Mouse (Mus musculus) forebrain, embryonic 11.5 days (tissue): ENCODE measurements around the gene Rcan2. TPM values are rescaled to one million over a fixed set of nuclear protein-coding genes. Genes with fewer than 3 reads are reported as not detected.
"Not testable (repeated sequence)": the region's sequence is repeated elsewhere in the genome, so short reads cannot be mapped to it uniquely, and the experiment has no call there.

Experiments used
- ATAC-seq: fragments of 200-750 bp; cut with Nextera tagmentation; replicated peaks from 2 replicates; pipeline ENCODE4 v1.8.0; 2017; ENCODE audit warnings: moderate TSS enrichment; ENCODE audit not compliant: low FRiP score
- DNase-seq: peaks from one replicate; pipeline ENCODE4 v3.0.0-alpha.2; 2017; ENCODE audit warnings: low spot score
- H3K27ac ChIP-seq: fragments of 300-500 bp; sonication (generic); 2 replicates; pipeline ENCODE4 v1.5.1; 2014; ENCODE audit warnings: low read depth, low read length
- H3K27me3 ChIP-seq: fragments of 300-500 bp; sonication (generic); 2 replicates; pipeline ENCODE4 v1.6.1; 2014; ENCODE audit warnings: mild to moderate bottlenecking, low read length, mixed read lengths; ENCODE audit not compliant: control insufficient read depth, insufficient read depth
- H3K36me3 ChIP-seq: fragments of 300-500 bp; sonication (generic); 2 replicates; pipeline ENCODE4 v1.6.1; 2014; ENCODE audit warnings: mild to moderate bottlenecking, low read length, moderate library complexity, mixed read lengths; ENCODE audit not compliant: control insufficient read depth, insufficient read depth
- H3K4me1 ChIP-seq: fragments of 300-500 bp; sonication (generic); replicated peaks from 2 replicates; pipeline ENCODE4 v1.6.1; 2014; ENCODE audit warnings: low read length, mixed read lengths; ENCODE audit not compliant: control insufficient read depth, insufficient read depth
- H3K4me2 ChIP-seq: fragments of 300-500 bp; sonication (generic); 2 replicates; pipeline ENCODE4 v1.6.1; 2014; ENCODE audit warnings: low read depth, mild to moderate bottlenecking, low read length, moderate library complexity, mixed read lengths; ENCODE audit not compliant: severe bottlenecking
- H3K4me3 ChIP-seq: fragments of 300-500 bp; sonication (generic); 2 replicates; pipeline ENCODE4 v1.5.1; 2014; ENCODE audit warnings: low read depth, low read length
- H3K9ac ChIP-seq: fragments of 300-500 bp; sonication (generic); 2 replicates; pipeline ENCODE4 v1.6.1; 2014; ENCODE audit warnings: low read length
- H3K9me3 ChIP-seq: fragments of 300-500 bp; sonication (generic); 2 replicates; pipeline ENCODE4 v1.6.1; 2016; ENCODE audit warnings: low read length, mixed read lengths; ENCODE audit not compliant: control insufficient read depth
- WGBS: fragments of 180-500 bp; shearing (Covaris S2); extraction: QIAGEN DNeasy Blood & Tissue Kit; methylation state at CpG from one replicate; pipeline ENCODE4 v1.1.7; 2014; 5-methylcytosine and 5-hydroxymethylcytosine counted together
- polyA plus RNA-seq: library from polyadenylated mRNA; unstranded; fragments of >200 nt; fragmentation: Nextera tagmentation; extraction: Ambion mirVana; gene quantifications from 2 replicates; pipeline ENCODE4 v1.2.1, GENCODE M21; 2014

Rcan2 gene
- polyA plus RNA-seq, 1 experiment from 2014 or later: 20.6 TPM

DNA sequence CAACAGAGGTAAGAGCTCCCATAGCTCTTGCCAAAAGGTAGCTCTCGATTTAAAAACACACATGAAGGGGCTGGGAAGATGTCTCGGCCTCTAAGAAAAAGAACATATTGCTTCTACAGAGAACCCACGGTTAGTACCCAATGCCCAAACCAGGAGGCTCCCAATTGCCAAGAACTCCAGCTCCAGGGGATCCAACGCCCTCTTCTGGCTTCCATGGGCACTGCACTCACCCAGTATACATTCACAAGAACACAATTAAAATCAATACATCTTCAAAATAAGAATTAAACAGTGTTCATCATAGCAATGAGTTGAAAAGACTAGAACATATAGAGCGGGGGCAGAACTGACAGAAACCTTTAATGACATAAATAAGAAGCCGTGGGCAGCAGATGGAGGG lies 17.2 kb downstream of the Rcan2 start:
- Histone ChIP-seq H3K4me2 (no peak overlapping the region), H3K9me3 (no peaks in the 10 kb centered on the region), H3K27me3 (no peaks in the 10 kb centered on the region), H3K36me3 (no peaks in the 10 kb centered on the region), H3K27ac (no peak overlapping the region), H3K4me3 (no peak overlapping the region), H3K4me1 (no peaks in the 10 kb centered on the region), H3K9ac (no peak overlapping the region)
- no peak for ATAC-seq
- no peak for DNase-seq
- WGBS: 81% methylated on average over 6 of the region's 6 CpGs

DNA sequence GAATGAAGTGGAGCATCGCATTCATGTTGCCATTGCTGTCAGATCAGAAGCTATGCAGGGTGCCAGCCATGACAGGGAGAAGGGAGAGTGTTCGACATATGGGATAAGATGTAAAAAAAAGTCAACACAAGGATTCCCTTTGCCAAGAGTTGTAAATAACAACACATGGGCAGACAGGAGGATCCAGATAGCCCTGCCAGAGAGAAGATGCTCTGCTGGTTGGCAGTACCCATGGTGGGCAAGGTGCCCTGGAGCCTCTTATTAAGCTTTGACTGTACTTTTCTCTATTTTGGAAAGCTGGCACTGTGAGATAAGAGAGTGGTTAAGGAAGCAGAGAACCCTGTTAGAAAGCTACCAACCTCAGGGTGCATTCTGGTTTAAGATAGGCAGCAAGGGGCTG lies 19.8 kb downstream of the Rcan2 start:
- no peak overlapping the region for H3K27ac ChIP-seq
- WGBS: 86% methylated on average over 2 of the region's 2 CpGs
- ATAC-seq: no peak
- no peaks in the 10 kb centered on the region for H3K9me3 ChIP-seq
- H3K36me3 ChIP-seq: no peaks in the 10 kb centered on the region
- H3K27me3 ChIP-seq: no peaks in the 10 kb centered on the region
- DNase-seq: no peak
- no peaks in the 10 kb centered on the region for H3K4me1 ChIP-seq
- no peak overlapping the region for H3K4me3 ChIP-seq
- H3K4me2 ChIP-seq: no peak overlapping the region
- H3K9ac ChIP-seq: no peak overlapping the region

DNA sequence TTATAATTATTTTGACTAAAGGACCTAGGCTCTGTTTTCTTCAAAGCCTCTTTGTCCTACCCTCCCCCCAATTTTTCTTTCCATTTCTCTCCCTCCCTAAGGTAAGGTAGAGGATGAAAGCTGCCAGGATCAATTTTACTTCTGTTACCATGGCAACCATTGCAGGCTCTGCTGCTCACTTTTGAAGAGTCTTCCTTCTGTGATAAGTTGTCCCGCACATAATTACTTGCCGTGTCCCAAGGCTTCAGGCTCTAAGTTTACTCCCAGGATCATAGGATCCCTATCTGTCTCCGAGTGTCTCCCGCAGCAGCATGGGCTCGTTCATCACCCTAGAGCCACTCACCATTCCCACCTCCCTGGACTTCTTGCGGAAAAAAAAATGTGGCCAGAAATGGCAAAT lies 21.1 kb downstream of the Rcan2 start:
- Histone ChIP-seq H3K36me3 (no peaks in the 10 kb centered on the region), H3K9ac (no peak overlapping the region), H3K4me2 (no peak overlapping the region), H3K27ac (no peak overlapping the region), H3K4me1 (no peaks in the 10 kb centered on the region), H3K27me3 (no peaks in the 10 kb centered on the region), H3K4me3 (no peak overlapping the region), H3K9me3 (no peaks in the 10 kb centered on the region)
- ATAC-seq: no peak
- DNase-seq: no peak
- WGBS: 79% methylated on average over 6 of the region's 6 CpGs

DNA sequence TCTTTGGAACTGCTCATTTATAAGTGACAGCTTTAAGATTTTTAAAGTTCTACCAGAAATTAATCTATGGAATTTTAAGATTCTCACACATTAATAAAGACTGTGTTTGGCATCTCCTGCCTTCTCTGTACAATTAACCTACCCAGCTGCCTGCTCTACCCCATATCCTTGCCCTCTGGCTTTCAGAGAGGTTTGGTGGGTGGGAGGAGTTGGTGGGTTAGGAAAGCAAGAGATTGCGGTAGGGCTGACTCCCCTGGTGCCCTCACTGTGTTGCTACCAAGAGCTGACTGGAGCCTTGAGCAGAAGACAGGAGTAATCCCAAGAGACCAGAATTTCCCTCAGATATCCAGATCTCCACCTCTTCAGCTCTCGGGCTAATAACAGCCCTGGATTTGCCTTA lies 21.5 kb downstream of the Rcan2 start:
- Histone ChIP-seq H3K36me3 (no peaks in the 10 kb centered on the region), H3K4me3 (no peak overlapping the region), H3K27me3 (no peaks in the 10 kb centered on the region), H3K9ac (no peak overlapping the region), H3K27ac (no peak overlapping the region), H3K9me3 (no peaks in the 10 kb centered on the region), H3K4me2 (no peak overlapping the region), H3K4me1 (no peaks in the 10 kb centered on the region)
- DNase-seq (no peak), ATAC-seq (no peak)
- WGBS: 84% methylated on average over 2 of the region's 2 CpGs

DNA sequence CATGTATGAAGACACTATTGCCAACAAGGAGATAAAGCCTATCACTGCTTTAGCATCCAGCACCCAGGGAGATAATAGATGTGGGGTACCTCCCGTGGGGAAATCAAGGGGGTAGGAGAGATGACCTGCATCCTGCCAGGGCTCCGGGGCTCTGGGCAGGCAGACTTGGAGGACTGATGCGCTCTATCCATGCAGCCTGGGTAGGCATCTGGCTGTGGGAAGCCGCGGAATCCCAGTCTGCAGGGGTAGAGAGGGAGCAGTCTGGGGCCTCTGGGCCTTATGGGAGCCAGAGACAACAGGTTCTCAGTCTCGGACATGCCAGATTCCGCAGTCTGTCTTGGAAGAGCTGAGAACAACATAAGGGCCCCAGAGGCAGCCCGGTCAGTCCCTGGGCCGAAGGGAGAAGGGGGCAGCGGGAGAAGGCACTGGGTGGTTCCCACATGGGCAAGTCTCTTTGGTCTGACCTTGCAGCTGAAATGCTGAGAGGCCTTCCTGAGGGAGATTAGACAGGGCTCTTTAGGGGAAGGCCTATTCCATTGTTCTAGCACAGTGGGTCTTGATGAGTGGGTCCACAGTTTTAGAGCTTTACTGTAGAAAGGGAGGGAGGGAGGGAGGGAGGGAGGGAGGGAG lies 23.7 kb downstream of the Rcan2 start:
- no peak overlapping the region for H3K27ac ChIP-seq
- no peaks in the 10 kb centered on the region for H3K36me3 ChIP-seq
- no peaks in the 10 kb centered on the region for H3K9me3 ChIP-seq
- H3K4me3 ChIP-seq: no peak overlapping the region
- 82% methylated on average over 10 of the region's 10 CpGs for WGBS
- no peak for ATAC-seq
- H3K4me2 ChIP-seq: no peak overlapping the region
- no peaks in the 10 kb centered on the region for H3K27me3 ChIP-seq
- no peak for DNase-seq
- no peaks in the 10 kb centered on the region for H3K4me1 ChIP-seq
- no peak overlapping the region for H3K9ac ChIP-seq

DNA sequence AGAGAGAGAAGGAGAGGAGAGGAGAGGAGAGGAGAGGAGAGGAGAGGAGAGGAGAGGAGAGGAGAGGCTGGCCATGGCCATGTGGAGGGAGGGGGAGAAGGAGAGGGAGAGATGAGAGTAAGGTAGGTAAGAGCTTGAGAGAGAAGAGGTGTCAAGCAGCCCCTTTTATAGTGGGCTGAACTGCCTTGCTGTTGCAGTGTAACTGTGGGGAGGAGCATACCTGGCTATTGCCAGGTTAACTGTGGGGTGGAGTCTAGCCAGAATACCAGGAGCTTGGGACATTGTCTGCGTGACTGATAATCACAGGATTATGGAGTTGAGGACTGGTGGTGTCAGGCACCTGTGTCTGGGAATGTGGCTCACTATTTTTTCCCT lies 24.2 kb downstream of the Rcan2 start:
- WGBS: 65% methylated on average over 1 of the region's 1 CpGs
- H3K27ac ChIP-seq, H3K9me3 ChIP-seq, DNase-seq, H3K4me3 ChIP-seq, H3K27me3 ChIP-seq, ATAC-seq, H3K4me1 ChIP-seq, H3K36me3 ChIP-seq, H3K4me2 ChIP-seq, H3K9ac ChIP-seq: not testable (repeated sequence)

DNA sequence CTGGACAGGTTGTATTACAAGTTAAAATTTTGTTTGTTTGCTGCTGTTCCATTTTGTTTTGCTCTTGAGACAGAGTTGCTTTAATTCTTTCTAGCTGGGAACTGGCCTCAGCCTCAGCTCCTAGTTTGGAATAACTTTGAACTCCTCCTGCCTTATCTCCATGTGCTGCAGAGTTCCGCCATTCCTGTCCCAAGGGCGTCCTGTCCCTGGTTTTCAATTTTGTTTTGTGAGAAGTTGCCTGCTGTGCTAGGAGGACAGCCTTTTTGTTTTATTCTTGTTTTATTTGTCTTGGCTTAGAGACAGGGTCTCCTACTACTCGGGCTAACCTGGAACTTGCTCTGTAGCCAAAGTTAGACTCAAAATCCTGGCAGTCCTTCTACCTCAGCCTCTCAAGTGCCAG lies 26.1 kb downstream of the Rcan2 start:
- Histone ChIP-seq H3K9me3 (no peaks in the 10 kb centered on the region), H3K4me3 (no peak overlapping the region), H3K4me1 (no peaks in the 10 kb centered on the region), H3K4me2 (no peak overlapping the region), H3K27me3 (no peaks in the 10 kb centered on the region), H3K36me3 (no peaks in the 10 kb centered on the region), H3K9ac (no peak overlapping the region), H3K27ac (no peak overlapping the region)
- WGBS: 66% methylated on average over 3 of the region's 3 CpGs
- ATAC-seq: no peak
- no peak for DNase-seq

DNA sequence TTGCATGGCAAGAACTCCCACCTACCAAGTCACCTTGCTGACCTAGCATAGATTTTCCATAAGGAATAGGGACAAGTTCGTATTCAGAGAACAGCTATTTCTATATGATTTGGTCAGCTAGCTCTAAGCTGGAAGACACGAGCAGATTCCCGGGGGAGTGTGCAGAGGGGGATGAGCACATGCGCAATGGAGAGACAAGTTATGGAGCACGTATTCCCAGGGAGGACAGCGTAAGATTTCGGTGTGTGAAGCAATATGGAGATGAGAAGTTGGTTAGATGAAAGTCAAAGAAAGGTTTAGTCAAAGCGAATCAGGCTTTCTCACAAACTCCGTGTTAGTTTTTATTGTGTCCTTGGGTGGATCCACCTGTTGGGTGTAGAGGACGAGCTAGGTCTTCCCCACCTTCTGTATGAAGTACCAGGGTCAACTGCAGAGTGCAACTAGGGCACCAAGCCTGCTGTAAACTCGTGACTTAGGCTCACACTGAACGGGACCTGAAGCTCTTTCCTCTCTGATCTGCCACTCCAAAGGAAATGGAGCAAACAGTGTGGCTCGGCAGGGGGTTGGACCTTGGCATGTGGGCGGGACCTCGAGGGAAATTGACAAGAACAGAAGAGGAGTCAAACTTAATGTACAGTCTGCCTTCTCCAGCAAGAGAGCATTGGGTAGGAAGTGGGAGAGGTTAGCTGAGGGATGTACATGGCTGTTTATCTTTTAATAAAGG lies 31.4 kb downstream of the Rcan2 start:
- 77% methylated on average over 15 of the region's 15 CpGs for WGBS
- no peak overlapping the region for H3K27ac ChIP-seq
- H3K4me2 ChIP-seq: no peak overlapping the region
- no peak overlapping the region for H3K9ac ChIP-seq
- no peaks in the 10 kb centered on the region for H3K4me1 ChIP-seq
- H3K4me3 ChIP-seq: no peak overlapping the region
- H3K27me3 ChIP-seq: no peaks in the 10 kb centered on the region
- no peaks in the 10 kb centered on the region for H3K36me3 ChIP-seq
- no peaks in the 10 kb centered on the region for H3K9me3 ChIP-seq
- ATAC-seq (no peak), DNase-seq (no peak)

DNA sequence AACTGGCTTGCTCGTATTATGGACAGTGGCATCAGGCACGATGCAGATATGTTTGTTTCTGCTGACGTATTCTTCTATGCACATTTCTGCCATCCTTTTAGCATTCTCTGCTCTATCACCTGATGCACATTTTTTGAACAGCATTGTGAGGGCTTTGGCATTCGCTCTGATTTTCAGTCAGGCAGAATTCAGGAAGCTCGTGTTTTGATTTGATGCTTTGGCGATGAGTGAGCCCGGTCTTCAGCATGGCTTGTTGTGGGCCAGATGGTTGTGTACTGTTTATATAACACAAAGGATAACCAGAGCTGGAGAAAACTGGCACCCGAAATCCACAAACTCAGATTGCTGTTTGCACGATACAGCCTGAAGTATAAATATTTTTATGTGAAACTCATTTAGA lies 39.1 kb downstream of the Rcan2 start:
- 92% methylated on average over 9 of the region's 9 CpGs for WGBS
- no peak overlapping the region for H3K4me3 ChIP-seq
- H3K9me3 ChIP-seq: no peaks in the 10 kb centered on the region
- no peak for ATAC-seq
- no peak overlapping the region for H3K27ac ChIP-seq
- DNase-seq: no peak
- H3K4me2 ChIP-seq: no peak overlapping the region
- no peak overlapping the region for H3K9ac ChIP-seq
- no peaks in the 10 kb centered on the region for H3K27me3 ChIP-seq
- no peaks in the 10 kb centered on the region for H3K36me3 ChIP-seq
- no peaks in the 10 kb centered on the region for H3K4me1 ChIP-seq
